Mouse (Mus musculus): ENCODE measurements around the gene Gm20838. TPM values are rescaled to one million over a fixed set of nuclear protein-coding genes. Genes with fewer than 3 reads are reported as not detected.

The Gm20838 gene
- not detected for total RNA-seq (2023)

GRCm38 (mm10) chrY:33543064-33543463 lies at the start of gene Gm20838:
TSS of gene Gm20838 (minus strand) at chrY:33543164.

Measured in B cell, adult 67 days (primary cell).